ENCODE assay signal across 24 mouse cellular contexts in genomic region chr8:45855118-45855517, GRCm38 (mm10).
"Had no signal": no experiment of that assay in that cellular context is flagged by ENCODE, and none has a peak within 500 bp of the region (broad histone marks: within the 10 kb centered on the region; RNA-seq: fewer than 3 reads in every experiment).

No protein-coding gene starts in this region.

- H3K4me3 ChIP-seq: forebrain, embryonic 15.5 days; heart, adult 2 months; heart, embryonic 13.5 days; heart, embryonic 15.5 days; hindbrain, embryonic 13.5 days; hindbrain, embryonic 15.5 days; kidney, embryonic 15.5 days; left cerebral cortex, adult 2 months; limb, embryonic 10.5 days; limb, embryonic 12.5 days had no signal

- H3K27me3 ChIP-seq: forebrain, embryonic 15.5 days; heart, embryonic 13.5 days; heart, embryonic 15.5 days; hindbrain, embryonic 13.5 days; hindbrain, embryonic 15.5 days; kidney, embryonic 15.5 days; limb, embryonic 12.5 days had no signal

- H3K27ac ChIP-seq: forebrain, embryonic 15.5 days; heart, adult 2 months; heart, embryonic 13.5 days; heart, embryonic 15.5 days; hindbrain, embryonic 13.5 days; hindbrain, embryonic 15.5 days; hindbrain, postnatal 0 days; kidney, embryonic 15.5 days; kidney, postnatal 0 days; left cerebral cortex, adult 2 months; limb, embryonic 10.5 days; limb, embryonic 12.5 days had no signal

- H3K36me3 ChIP-seq: forebrain, embryonic 15.5 days; heart, embryonic 13.5 days; heart, embryonic 15.5 days; hindbrain, embryonic 13.5 days; hindbrain, embryonic 15.5 days; kidney, embryonic 15.5 days; limb, embryonic 10.5 days; limb, embryonic 12.5 days had no signal

- H3K4me1 ChIP-seq: hindbrain, embryonic 15.5 days had no signal

- ATAC-seq: forebrain, embryonic 15.5 days; forebrain, postnatal 0 days; hindbrain, postnatal 0 days; intestine, embryonic 16.5 days had no signal

- H3K9ac ChIP-seq: forebrain, embryonic 15.5 days; forebrain, postnatal 0 days; heart, embryonic 13.5 days; heart, embryonic 15.5 days; hindbrain, embryonic 13.5 days; hindbrain, embryonic 15.5 days; kidney, embryonic 15.5 days; limb, embryonic 12.5 days had no signal

- DNase-seq: forebrain, postnatal 0 days; gastrocnemius, postnatal 14 days; gastrocnemius, postnatal 36 days; heart, adult 2 months; heart, postnatal 14 days; heart, postnatal 36 days; kidney, adult 11 months; kidney, adult 2 months; kidney, adult 9 months; kidney, postnatal 14 days; kidney, postnatal 36 days had no signal

- H3K4me2 ChIP-seq: forebrain, embryonic 15.5 days; heart, embryonic 11.5 days; heart, embryonic 13.5 days; heart, embryonic 15.5 days; hindbrain, embryonic 13.5 days; hindbrain, embryonic 15.5 days; kidney, embryonic 15.5 days; limb, embryonic 12.5 days had no signal

- H3K9me3 ChIP-seq: forebrain, embryonic 15.5 days; heart, embryonic 13.5 days; heart, embryonic 15.5 days; hindbrain, embryonic 13.5 days; hindbrain, embryonic 15.5 days; kidney, embryonic 15.5 days; limb, embryonic 10.5 days; limb, embryonic 12.5 days had no signal
